Mouse (Mus musculus): ENCODE data around the gene Tmco5.

Gene Tmco5

GRCm38 (mm10) chr2:116878391-116878790 lies at the start of gene Tmco5:
Tmco5 (plus strand) TSS chr2:116878691.
- no peak for DNase-seq

GRCm38 (mm10) chr2:116831863-116832262 lies 46.6 kb upstream of the Tmco5 start:
- DNase-seq = no peak

- no peak for DNase-seq
These were observed 40.7 kb upstream of the Tmco5 start for GRCm38 (mm10) chr2:116837829-116838228.

GRCm38 (mm10) chr2:116838538-116839197 lies 39.8 kb upstream of the Tmco5 start:
- DNase-seq = peak; percentile 33

- no peak for DNase-seq
These were observed 28.4 kb upstream of the Tmco5 start for GRCm38 (mm10) chr2:116849980-116850636.

GRCm38 (mm10) chr2:116851356-116851755 lies 27.1 kb upstream of the Tmco5 start:
- DNase-seq = no peak

GRCm38 (mm10) chr2:116852249-116852648 lies 26.2 kb upstream of the Tmco5 start:
- no peak for DNase-seq

GRCm38 (mm10) chr2:116858703-116859102 lies 19.8 kb upstream of the Tmco5 start:
- no peak for DNase-seq

- DNase-seq = no peak
These were observed 1.4 kb upstream of the Tmco5 start for GRCm38 (mm10) chr2:116876955-116877615.

GRCm38 (mm10) chr2:116879730-116880129 lies 1.2 kb downstream of the Tmco5 start:
- DNase-seq = peak; percentile 28

GRCm38 (mm10) chr2:116893316-116893987 lies 15.0 kb downstream of the Tmco5 start:
- no peak for DNase-seq

- DNase-seq = peak; percentile 52
These were observed 15.5 kb downstream of the Tmco5 start for GRCm38 (mm10) chr2:116893988-116894363.

GRCm38 (mm10) chr2:116899615-116900272 lies 21.3 kb downstream of the Tmco5 start:
- peak; percentile 94 for DNase-seq

GRCm38 (mm10) chr2:116900273-116900843 lies 21.9 kb downstream of the Tmco5 start:
- no peak for DNase-seq

GRCm38 (mm10) chr2:116908268-116908667 lies 29.8 kb downstream of the Tmco5 start:
- DNase-seq = no peak

- no peak for DNase-seq
These were observed 34.0 kb downstream of the Tmco5 start for GRCm38 (mm10) chr2:116912334-116913070.

GRCm38 (mm10) chr2:116913677-116914405 lies 35.4 kb downstream of the Tmco5 start:
- peak; percentile 92 for DNase-seq

- DNase-seq = peak; percentile 54
These were observed 36.1 kb downstream of the Tmco5 start for GRCm38 (mm10) chr2:116914636-116915035.

GRCm38 (mm10) chr2:116918598-116918997 lies 40.1 kb downstream of the Tmco5 start:
- no peak for DNase-seq

- no peak for DNase-seq
These were observed 44.3 kb downstream of the Tmco5 start for GRCm38 (mm10) chr2:116922580-116923500.

Data from right cerebral cortex, adult 18-20 months (tissue).